In genomic region chr5:131707471-131707870, GRCm38 (mm10) we compare ENCODE assay signal across 16 mouse cellular contexts.
DNase-seq lines count a peak whose midpoint lies in the region; ATAC-seq lines count a peak whose summit lies in the region.
"Had no signal": no experiment of that assay in that cellular context is flagged by ENCODE, and none has a peak within 500 bp of the region (broad histone marks: within the 10 kb centered on the region; RNA-seq: fewer than 3 reads in every experiment).

No protein-coding gene starts in this region.

- peak overlapping the region; percentile 20; the same call in 1 of the 2 replicates for H3K27ac ChIP-seq in forebrain, embryonic 13.5 days
- H3K27ac ChIP-seq in forebrain, embryonic 11.5 days (ENCODE audit: low read depth, low read length), result no peak overlapping the region
- H3K27ac ChIP-seq in midbrain, embryonic 14.5 days (replicated peaks; ENCODE audit: low read depth, low read length), result no peak overlapping the region
- no peak overlapping the region for H3K27ac ChIP-seq in midbrain, embryonic 11.5 days (ENCODE audit: low read depth, low read length)
- H3K27ac ChIP-seq in forebrain, embryonic 16.5 days (ENCODE audit: low read length), result peak overlapping the region; percentile 54
- H3K27ac ChIP-seq: embryonic facial prominence, embryonic 13.5 days; limb, embryonic 15.5 days had no signal

- intact Hi-C loops in left cerebral cortex, postnatal 25 days (cut with DNase I), result no loop called here

- H3K4me2 ChIP-seq in forebrain, embryonic 13.5 days, result no peak overlapping the region
- H3K4me2 ChIP-seq in forebrain, embryonic 11.5 days (ENCODE audit: low read depth, low read length, severe bottlenecking), result no peak overlapping the region
- no peak overlapping the region for H3K4me2 ChIP-seq in midbrain, embryonic 14.5 days (ENCODE audit: low read length)
- H3K4me2 ChIP-seq in midbrain, embryonic 11.5 days, result no peak overlapping the region
- no peak overlapping the region for H3K4me2 ChIP-seq in forebrain, embryonic 16.5 days (ENCODE audit: low read length)
- H3K4me2 ChIP-seq: embryonic facial prominence, embryonic 13.5 days; limb, embryonic 15.5 days; lung, embryonic 14.5 days had no signal

- H3K9ac ChIP-seq in forebrain, embryonic 13.5 days, result no peak overlapping the region
- H3K9ac ChIP-seq in forebrain, embryonic 11.5 days (ENCODE audit: low read length), result no peak overlapping the region
- no peak overlapping the region for H3K9ac ChIP-seq in midbrain, embryonic 14.5 days (replicated peaks; ENCODE audit: low read length)
- H3K9ac ChIP-seq in midbrain, embryonic 11.5 days (ENCODE audit: low read length), result no peak overlapping the region
- H3K9ac ChIP-seq in forebrain, embryonic 16.5 days (replicated peaks; ENCODE audit: low read depth, low read length), result no peak overlapping the region
- H3K9ac ChIP-seq: embryonic facial prominence, embryonic 13.5 days; limb, embryonic 15.5 days; lung, embryonic 14.5 days had no signal

- H3K4me1 ChIP-seq in forebrain, embryonic 13.5 days, result peaks cover 21% of the 10 kb centered on the region
- no peaks in the 10 kb centered on the region for H3K4me1 ChIP-seq in forebrain, embryonic 11.5 days (replicated peaks; ENCODE audit: control insufficient read depth, insufficient read depth, low read length)
- no peaks in the 10 kb centered on the region for H3K4me1 ChIP-seq in midbrain, embryonic 14.5 days (ENCODE audit: control insufficient read depth, insufficient read depth, low read length)
- no peaks in the 10 kb centered on the region for H3K4me1 ChIP-seq in midbrain, embryonic 11.5 days (ENCODE audit: control insufficient read depth, insufficient read depth, low read length)
- peaks cover 20% of the 10 kb centered on the region for H3K4me1 ChIP-seq in forebrain, embryonic 16.5 days (replicated peaks; ENCODE audit: control insufficient read depth, insufficient read depth, low read length)

- H3K36me3 ChIP-seq in forebrain, embryonic 13.5 days (ENCODE audit: poor library complexity, severe bottlenecking), result 0 out of 2 replicates have a peak, but pooled peaks cover 1% of the 10 kb centered on the region
- H3K36me3 ChIP-seq in forebrain, embryonic 11.5 days (ENCODE audit: control insufficient read depth, insufficient read depth, low read length), result no peaks in the 10 kb centered on the region
- no peaks in the 10 kb centered on the region for H3K36me3 ChIP-seq in midbrain, embryonic 14.5 days (ENCODE audit: control insufficient read depth, insufficient read depth, low read length)
- H3K36me3 ChIP-seq in midbrain, embryonic 11.5 days (ENCODE audit: control insufficient read depth, insufficient read depth, low read length), result no peaks in the 10 kb centered on the region
- H3K36me3 ChIP-seq in forebrain, embryonic 16.5 days (ENCODE audit: control insufficient read depth, insufficient read depth), result no peaks in the 10 kb centered on the region
- H3K36me3 ChIP-seq: embryonic facial prominence, embryonic 13.5 days; limb, embryonic 15.5 days had no signal

- H3K9me3 ChIP-seq in forebrain, embryonic 13.5 days (replicated peaks), result peaks cover 2% of the 10 kb centered on the region
- H3K9me3 ChIP-seq in forebrain, embryonic 11.5 days (ENCODE audit: control insufficient read depth, low read length), result peaks cover 1% of the 10 kb centered on the region; the same call in 1 of the 2 replicates
- no peaks in the 10 kb centered on the region for H3K9me3 ChIP-seq in midbrain, embryonic 14.5 days (ENCODE audit: control insufficient read depth, low read length)
- no peaks in the 10 kb centered on the region for H3K9me3 ChIP-seq in midbrain, embryonic 11.5 days (ENCODE audit: control insufficient read depth, low read length)
- no peaks in the 10 kb centered on the region for H3K9me3 ChIP-seq in forebrain, embryonic 16.5 days (ENCODE audit: control insufficient read depth, low read length)
- H3K9me3 ChIP-seq: embryonic facial prominence, embryonic 13.5 days; limb, embryonic 15.5 days had no signal

- no peak for DNase-seq in forebrain, embryonic 11.5 days (ENCODE audit: low spot score)
- peak; percentile 32 for DNase-seq in midbrain, embryonic 14.5 days
- no peak for DNase-seq in midbrain, embryonic 11.5 days (ENCODE audit: low spot score, missing footprints)
- DNase-seq in left cerebral cortex, postnatal 25 days (ENCODE audit: low spot score in 2 of 2), result peak; percentile 34 to 77
- no peak for DNase-seq in B cell, adult 2 months
- DNase-seq: cerebellum, adult 9-11 months; heart, adult 18-20 months; heart, postnatal 10 days; kidney, postnatal 14 days; lung, embryonic 14.5 days had no signal

- no peaks in the 10 kb centered on the region for H3K27me3 ChIP-seq in forebrain, embryonic 13.5 days
- H3K27me3 ChIP-seq in forebrain, embryonic 11.5 days (ENCODE audit: control insufficient read depth, insufficient read depth, low read length), result no peaks in the 10 kb centered on the region
- no peaks in the 10 kb centered on the region for H3K27me3 ChIP-seq in midbrain, embryonic 14.5 days (ENCODE audit: control insufficient read depth, insufficient read depth, low read length)
- no peaks in the 10 kb centered on the region for H3K27me3 ChIP-seq in midbrain, embryonic 11.5 days (ENCODE audit: control insufficient read depth, insufficient read depth, low read length)
- H3K27me3 ChIP-seq in forebrain, embryonic 16.5 days (replicated peaks; ENCODE audit: control insufficient read depth, insufficient read depth, low read length), result no peaks in the 10 kb centered on the region
- H3K27me3 ChIP-seq: embryonic facial prominence, embryonic 13.5 days; limb, embryonic 15.5 days had no signal

- peak; percentile 53; the same call in 1 of the 2 replicates for ATAC-seq in forebrain, embryonic 13.5 days
- no peak for ATAC-seq in forebrain, embryonic 11.5 days (replicated peaks; ENCODE audit: low FRiP score)
- ATAC-seq in midbrain, embryonic 14.5 days (ENCODE audit: low FRiP score, low TSS enrichment), result no peak
- no peak for ATAC-seq in midbrain, embryonic 11.5 days (ENCODE audit: low FRiP score)
- ATAC-seq in forebrain, embryonic 16.5 days, result peak; percentile 84
- ATAC-seq in activated CD4-positive, CD25-positive, alpha-beta regulatory T cell, adult 4 months, result no peak

- 78% methylated on average over 7 of the region's 7 CpGs for WGBS in forebrain, embryonic 13.5 days
- 91% methylated on average over 7 of the region's 7 CpGs for WGBS in forebrain, embryonic 11.5 days
- 81% methylated on average over 7 of the region's 7 CpGs for WGBS in midbrain, embryonic 14.5 days
- WGBS in midbrain, embryonic 11.5 days, result 90% methylated on average over 7 of the region's 7 CpGs
- 49% methylated on average over 7 of the region's 7 CpGs for WGBS in forebrain, embryonic 16.5 days

- H3K4me3 ChIP-seq in forebrain, embryonic 13.5 days, result no peak overlapping the region
- H3K4me3 ChIP-seq in forebrain, embryonic 11.5 days (ENCODE audit: low read depth, low read length), result no peak overlapping the region
- H3K4me3 ChIP-seq in midbrain, embryonic 14.5 days (replicated peaks; ENCODE audit: low read depth, low read length), result no peak overlapping the region
- no peak overlapping the region for H3K4me3 ChIP-seq in midbrain, embryonic 11.5 days (ENCODE audit: low read depth, low read length)
- no peak overlapping the region for H3K4me3 ChIP-seq in forebrain, embryonic 16.5 days (replicated peaks; ENCODE audit: low read length)
- H3K4me3 ChIP-seq: embryonic facial prominence, embryonic 13.5 days; limb, embryonic 15.5 days; myocyte had no signal

Comparison
In these comparisons a context has a peak if more than half of its experiments do, and no peak if none do; other contexts are left out.
1. ATAC-seq: peak in forebrain, embryonic 13.5 days (single experiment) and forebrain, embryonic 16.5 days (single experiment); none in forebrain, embryonic 11.5 days (single experiment), midbrain, embryonic 14.5 days (single experiment), midbrain, embryonic 11.5 days (single experiment) and activated CD4-positive, CD25-positive, alpha-beta regulatory T cell, adult 4 months (single experiment).
2. H3K27ac ChIP-seq: peak in forebrain, embryonic 13.5 days (single experiment) and forebrain, embryonic 16.5 days (single experiment); none in forebrain, embryonic 11.5 days (single experiment), midbrain, embryonic 14.5 days (single experiment) and midbrain, embryonic 11.5 days (single experiment).
3. DNase-seq: peak in midbrain, embryonic 14.5 days (single experiment) and left cerebral cortex, postnatal 25 days (2 of 2); none in forebrain, embryonic 11.5 days (single experiment), midbrain, embryonic 11.5 days (single experiment) and B cell, adult 2 months (0 of 2).